12 mouse cellular contexts compared by ENCODE assay signal in genomic region chr7:120953591-120953990, GRCm38 (mm10). TPM values are rescaled to one million over a fixed set of nuclear protein-coding genes. Genes with fewer than 3 reads are reported as not detected.
"Had no signal": no experiment of that assay in that cellular context is flagged by ENCODE, and none has a peak within 500 bp of the region (broad histone marks: within the 10 kb centered on the region; RNA-seq: fewer than 3 reads in every experiment).

No protein-coding gene starts in this region.

RNA-seq across cellular contexts. Expression of gene Mfsd13b, which starts 28.7 kb away (rescaled TPM):
- total RNA-seq: gastrocnemius, adult 18-20 months; gastrocnemius, adult 8-10 months; gastrocnemius, postnatal 14 days; gastrocnemius, postnatal 36 days; heart, adult 2 months; heart, postnatal 14 days; heart, postnatal 36 days; hematopoietic stem cell, adult 5-6 weeks; left cerebral cortex, postnatal 4 days; liver, adult 2 months had no signal
- polyA plus RNA-seq: kidney, embryonic 15.5 days; liver, adult 2 months; liver, embryonic 16.5 days had no signal
